Comparison of ENCODE assay signal across 9 mouse cellular contexts in genomic region chr8:92493403-92493802, GRCm38 (mm10).
DNase-seq lines count a peak whose midpoint lies in the region; ATAC-seq and TF ChIP-seq lines count a peak whose summit lies in the region.
"Had no signal": no experiment of that assay in that cellular context is flagged by ENCODE, and none has a peak within 500 bp of the region (broad histone marks: within the 10 kb centered on the region; RNA-seq: fewer than 3 reads in every experiment).

No protein-coding gene starts in this region.

- H3K27ac ChIP-seq in midbrain, embryonic 14.5 days (replicated peaks; ENCODE audit: low read depth, low read length), result no peak overlapping the region
- H3K27ac ChIP-seq in midbrain, embryonic 13.5 days, result no peak overlapping the region
- no peak overlapping the region for H3K27ac ChIP-seq in lung, postnatal 0 days (ENCODE audit: low read length)
- no peak overlapping the region for H3K27ac ChIP-seq in left cerebral cortex, adult 2 months

- TF ChIP-seq EP300 in lung, postnatal 0 days (IDR thresholded peaks at IDR 0.05), result no peak

- DNase-seq in cerebellum, postnatal 10 days, result peak; percentile 73 to 81
- no peak for DNase-seq in cerebellum, adult 9-11 months
- DNase-seq in midbrain, embryonic 14.5 days, result peak; percentile 57
- DNase-seq in heart, adult 9 months (ENCODE audit: low spot score in 2 of 2), result peak; percentile 49 to 64
- DNase-seq in lung, postnatal 0 days (ENCODE audit: low spot score), result peak; percentile 77
- no peak for DNase-seq in left cerebral cortex, adult 2 months (ENCODE audit: extremely low spot score in 1 of 2, low spot score in 2 of 2)
- no peak for DNase-seq in layer of hippocampus, postnatal 14 days (ENCODE audit: low spot score in 2 of 2)
- DNase-seq: B cell, adult 2 months had no signal

- WGBS in midbrain, embryonic 14.5 days, result 69% methylated on average over 4 of the region's 4 CpGs
- WGBS in midbrain, embryonic 13.5 days, result 67% methylated on average over 4 of the region's 4 CpGs
- 37% methylated on average over 4 of the region's 4 CpGs for WGBS in lung, postnatal 0 days

- H3K4me2 ChIP-seq in midbrain, embryonic 14.5 days (ENCODE audit: low read length), result no peak overlapping the region
- H3K4me2 ChIP-seq in midbrain, embryonic 13.5 days (replicated peaks), result no peak overlapping the region
- no peak overlapping the region for H3K4me2 ChIP-seq in lung, postnatal 0 days (replicated peaks; ENCODE audit: low read depth, low read length)

- ATAC-seq in midbrain, embryonic 14.5 days (ENCODE audit: low FRiP score, low TSS enrichment), result no peak
- ATAC-seq in midbrain, embryonic 13.5 days, result no peak
- peak; percentile 83 for ATAC-seq in lung, postnatal 0 days

- no peaks in the 10 kb centered on the region for H3K4me1 ChIP-seq in midbrain, embryonic 14.5 days (ENCODE audit: control insufficient read depth, insufficient read depth, low read length)
- no peaks in the 10 kb centered on the region for H3K4me1 ChIP-seq in midbrain, embryonic 13.5 days (replicated peaks)
- H3K4me1 ChIP-seq in lung, postnatal 0 days (ENCODE audit: insufficient read depth, low read depth, low read length), result no peaks in the 10 kb centered on the region

- H3K4me3 ChIP-seq in midbrain, embryonic 14.5 days (replicated peaks; ENCODE audit: low read depth, low read length), result no peak overlapping the region
- no peak overlapping the region for H3K4me3 ChIP-seq in midbrain, embryonic 13.5 days (replicated peaks)
- H3K4me3 ChIP-seq in lung, postnatal 0 days (ENCODE audit: low read depth, low read length), result no peak overlapping the region
- no peak overlapping the region for H3K4me3 ChIP-seq in left cerebral cortex, adult 2 months

- no peaks in the 10 kb centered on the region for H3K36me3 ChIP-seq in midbrain, embryonic 14.5 days (ENCODE audit: control insufficient read depth, insufficient read depth, low read length)
- H3K36me3 ChIP-seq in midbrain, embryonic 13.5 days, result no peaks in the 10 kb centered on the region
- H3K36me3 ChIP-seq in lung, postnatal 0 days (ENCODE audit: insufficient read depth, low read length), result no peaks in the 10 kb centered on the region

- intact Hi-C loops in left cerebral cortex, adult 2 months (cut with DNase I), result no loop called here

- H3K9ac ChIP-seq in midbrain, embryonic 14.5 days (replicated peaks; ENCODE audit: low read length), result no peak overlapping the region
- no peak overlapping the region for H3K9ac ChIP-seq in midbrain, embryonic 13.5 days (replicated peaks)
- no peak overlapping the region for H3K9ac ChIP-seq in lung, postnatal 0 days (replicated peaks; ENCODE audit: low read depth)

- H3K27me3 ChIP-seq in midbrain, embryonic 14.5 days (ENCODE audit: control insufficient read depth, insufficient read depth, low read length), result no peaks in the 10 kb centered on the region
- no peaks in the 10 kb centered on the region for H3K27me3 ChIP-seq in midbrain, embryonic 13.5 days
- H3K27me3 ChIP-seq in lung, postnatal 0 days (replicated peaks; ENCODE audit: insufficient read depth, low read length), result no peaks in the 10 kb centered on the region

- H3K9me3 ChIP-seq in midbrain, embryonic 14.5 days (ENCODE audit: control insufficient read depth, low read length), result no peaks in the 10 kb centered on the region
- no peaks in the 10 kb centered on the region for H3K9me3 ChIP-seq in midbrain, embryonic 13.5 days
- H3K9me3 ChIP-seq in lung, postnatal 0 days (ENCODE audit: low read length), result no peaks in the 10 kb centered on the region

- TF ChIP-seq CTCF in lung, postnatal 0 days (IDR thresholded peaks at IDR 0.05), result peak; percentile 51
- TF ChIP-seq CTCF in left cerebral cortex, adult 2 months (IDR thresholded peaks at IDR 0.05), result no peak; the same call in none of the 2 replicates

Comparison
In these comparisons a context has a peak if more than half of its experiments do, and no peak if none do; other contexts are left out.
1. DNase-seq: peak in cerebellum, postnatal 10 days (2 of 2), midbrain, embryonic 14.5 days (single experiment), heart, adult 9 months (2 of 2) and lung, postnatal 0 days (single experiment); none in cerebellum, adult 9-11 months (single experiment), left cerebral cortex, adult 2 months (0 of 2) and layer of hippocampus, postnatal 14 days (0 of 2).